Mouse (Mus musculus) C2C12 (cell line): ENCODE data around the gene Gm10181.

ENCODE experiments used
- CTCF ChIP-seq: IDR thresholded peaks from one replicate; pipeline ENCODE4 v1.5.1; 2011; ENCODE audit not compliant: control insufficient read depth, insufficient read depth, insufficient read length
- MAX ChIP-seq: IDR thresholded peaks from one replicate; pipeline ENCODE4 v1.6.1; 2011; ENCODE audit warnings: mild to moderate bottlenecking, control low read depth

GRCm38 (mm10) chr9:25076505-25076904 is 12.7 kb upstream of the Gm10181 start:
- TF ChIP-seq MAX (no peak), CTCF (no peak)
